Mouse (Mus musculus) kidney, adult 2 months (tissue): Measurements from ENCODE around the gene Tfap4.

Experiments used
- CTCF ChIP-seq: fragments of 200-500 bp; conservative IDR thresholded peaks from 2 replicates; pipeline ENCODE4 v1.5.1; 2011; ENCODE audit warnings: low read depth, mild to moderate bottlenecking, control low read depth, low read length, moderate library complexity, mixed read lengths; ENCODE audit not compliant: insufficient read depth, insufficient read length
- POLR2A ChIP-seq: fragments of 200-500 bp; IDR thresholded peaks from one replicate; pipeline ENCODE4 v1.6.1; 2011; ENCODE audit warnings: low read depth, low read length, control low read depth

DNA sequence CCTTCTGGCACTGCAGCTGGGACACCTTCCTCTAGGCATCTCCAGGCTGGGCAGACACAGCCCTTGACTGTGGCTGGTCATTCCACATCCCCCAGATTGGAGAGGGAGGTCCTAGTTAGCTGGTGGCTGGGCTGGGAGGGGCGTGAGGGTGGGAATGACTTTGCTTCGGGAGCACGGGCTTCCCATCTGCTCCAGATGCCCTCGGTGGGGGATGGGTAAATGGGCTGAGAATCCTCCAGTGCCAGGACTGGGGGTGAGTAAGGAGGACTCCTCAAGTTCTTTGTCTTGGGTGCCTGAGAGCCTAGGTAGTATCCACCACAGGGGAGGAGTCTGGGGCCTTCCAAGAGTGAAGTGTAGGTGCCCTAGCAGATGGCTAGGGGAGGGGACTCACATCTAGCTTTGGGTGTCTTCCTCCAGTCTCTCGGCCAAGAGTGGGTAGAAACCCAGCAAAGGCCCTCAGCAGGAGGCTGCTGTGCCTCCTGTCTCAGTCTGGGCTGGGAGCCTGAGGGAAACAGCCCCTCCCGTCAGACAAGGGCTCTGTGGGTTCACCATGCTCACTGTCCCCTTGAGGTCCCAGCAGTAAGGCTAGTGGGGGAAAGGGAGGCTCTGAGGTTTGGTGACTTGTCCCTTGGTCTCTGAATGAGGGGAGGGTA is 39.4 kb upstream of the Tfap4 start:
- TF ChIP-seq POLR2A (no peak), CTCF (no peak)
